8 mouse cellular contexts compared by ENCODE assay signal in the genomic region with DNA sequence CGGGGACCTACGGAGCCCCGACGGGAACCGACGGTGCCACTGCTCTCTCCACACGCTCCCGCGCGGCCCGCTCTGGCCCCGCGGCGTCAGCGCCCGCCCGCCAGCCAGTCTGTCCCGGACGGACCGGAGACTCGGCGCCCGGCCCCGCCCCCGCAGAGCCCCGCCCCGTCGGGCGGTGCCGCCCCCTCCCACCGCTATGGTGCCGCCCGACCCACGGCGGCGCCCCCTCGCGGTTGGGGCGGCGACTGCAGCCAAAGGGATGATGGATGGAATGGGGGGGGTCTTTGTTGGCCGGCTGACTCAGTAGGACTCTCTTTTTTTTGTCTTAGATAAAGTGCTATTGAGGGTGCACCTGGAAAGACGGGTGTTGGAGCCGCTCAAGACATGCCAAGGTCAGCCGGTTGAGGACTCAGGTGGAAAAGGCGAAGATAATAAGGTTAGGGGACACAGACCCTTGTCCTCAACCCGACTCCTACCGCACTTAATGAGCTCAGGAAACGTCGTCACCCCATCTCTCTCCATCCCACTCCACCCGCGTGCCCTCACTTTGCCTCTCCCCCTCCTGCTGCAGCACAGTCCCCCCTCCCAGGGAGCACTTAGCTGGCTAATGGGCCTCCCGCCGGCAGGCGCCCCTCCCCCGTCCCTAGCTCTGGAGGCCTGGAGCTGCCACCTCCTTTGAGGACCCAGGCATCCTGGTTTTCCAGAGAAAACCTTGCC. TPM values are rescaled to one million over a fixed set of nuclear protein-coding genes. Genes with fewer than 3 reads are reported as not detected.
A peak's percentile ranks its signal among the peaks of the same experiment; 100 is the strongest.
DNase-seq lines count a peak whose midpoint lies in the region; ATAC-seq and TF ChIP-seq lines count a peak whose summit lies in the region.

No protein-coding gene starts in this region.

- H3K9me3 ChIP-seq in hindbrain, postnatal 0 days (ENCODE audit: low read length), result no peaks in the 10 kb centered on the region
- no peaks in the 10 kb centered on the region for H3K9me3 ChIP-seq in liver, embryonic 13.5 days (replicated peaks)

- 0 out of 2 replicates have a peak, but pooled peaks cover 3% of the 10 kb centered on the region for H3K27me3 ChIP-seq in hindbrain, postnatal 0 days (ENCODE audit: insufficient read depth, low read length)
- peaks cover 7% of the 10 kb centered on the region; the same call in 1 of the 2 replicates for H3K27me3 ChIP-seq in liver, embryonic 13.5 days

- peak; percentile 74 to 76 for DNase-seq in cerebellum, postnatal 10 days
- DNase-seq in gastrocnemius, adult 2 months, result peak; percentile 91
- DNase-seq in hindbrain, postnatal 0 days (ENCODE audit: low spot score), result peak; percentile 50
- DNase-seq in liver, embryonic 13.5 days, result peak; percentile 67
- peak; percentile 85 for DNase-seq in naive thymus-derived CD4-positive, alpha-beta T cell, adult 2 months (ENCODE audit: low read depth)
- peak; percentile 74 for DNase-seq in thymus, postnatal 25 days

- TF ChIP-seq CTCF in bone marrow, adult 2 months (IDR thresholded peaks at IDR 0.05; ENCODE audit: control insufficient read depth, insufficient read depth, low read length), result peak; percentile 69
- TF ChIP-seq CTCF in gastrocnemius, adult 2 months (IDR thresholded peaks at IDR 0.05), result peak; percentile 88
- TF ChIP-seq CTCF in hindbrain, postnatal 0 days (IDR thresholded peaks at IDR 0.05; ENCODE audit: low read depth), result peak; percentile 51

- WGBS in bone marrow, adult 2 months, result 2% methylated on average over 53 of the region's 55 CpGs
- 1% methylated on average over 47 of the region's 55 CpGs for WGBS in hindbrain, postnatal 0 days
- under 1% methylated on average over 55 of the region's 55 CpGs for WGBS in liver, embryonic 13.5 days (ENCODE audit: insufficient replicate concordance)

- peak overlapping the region; percentile 35 for H3K9ac ChIP-seq in hindbrain, postnatal 0 days (replicated peaks; ENCODE audit: low read length)
- peak overlapping the region; percentile 80 for H3K9ac ChIP-seq in liver, embryonic 13.5 days

- H3K4me1 ChIP-seq in bone marrow, adult 2 months (ENCODE audit: control insufficient read depth, insufficient read depth, low read length), result peaks cover 1% of the 10 kb centered on the region; the same call in 1 of the 2 replicates
- no peaks in the 10 kb centered on the region for H3K4me1 ChIP-seq in hindbrain, postnatal 0 days (ENCODE audit: insufficient read depth, low read length)
- H3K4me1 ChIP-seq in liver, embryonic 13.5 days (replicated peaks), result peaks cover 73% of the 10 kb centered on the region

- no peak for ATAC-seq in cerebellum, adult (ENCODE audit: insufficient number of reproducible peaks, low FRiP score, low TSS enrichment)
- ATAC-seq in hindbrain, postnatal 0 days, result peak; percentile 30
- ATAC-seq in liver, embryonic 13.5 days (ENCODE audit: low read depth), result peak; percentile 73

- H3K36me3 ChIP-seq in hindbrain, postnatal 0 days (ENCODE audit: insufficient read depth, low read length), result no peaks in the 10 kb centered on the region
- H3K36me3 ChIP-seq in liver, embryonic 13.5 days, result peaks cover 13% of the 10 kb centered on the region; the same call in 1 of the 2 replicates

- peak overlapping the region; percentile 72 for H3K4me3 ChIP-seq in bone marrow, adult 2 months (replicated peaks; ENCODE audit: control insufficient read depth, low read depth, low read length)
- peak overlapping the region; percentile 98 for H3K4me3 ChIP-seq in gastrocnemius, adult 2 months
- peak overlapping the region; percentile 41 for H3K4me3 ChIP-seq in hindbrain, postnatal 0 days (ENCODE audit: low read length)
- peak overlapping the region; percentile 71 for H3K4me3 ChIP-seq in liver, embryonic 13.5 days (replicated peaks)

- intact Hi-C loops in gastrocnemius, adult 2 months (cut with DNase I), result loop anchor here (2.0 kb wide), 2 partner anchors 17 to 45 kb away; a partner anchor contains a TSS

- H3K27ac ChIP-seq in bone marrow, adult 2 months (ENCODE audit: control insufficient read depth, insufficient read depth, low read depth, low read length, poor library complexity), result no peak overlapping the region
- peak overlapping the region; percentile 93 for H3K27ac ChIP-seq in gastrocnemius, adult 2 months
- no peak overlapping the region for H3K27ac ChIP-seq in hindbrain, postnatal 0 days
- H3K27ac ChIP-seq in liver, embryonic 13.5 days, result peak overlapping the region; percentile 57; the same call in 1 of the 2 replicates

- peak overlapping the region; percentile 52 for H3K4me2 ChIP-seq in hindbrain, postnatal 0 days (ENCODE audit: low read depth, low read length)
- H3K4me2 ChIP-seq in liver, embryonic 13.5 days, result peak overlapping the region; percentile 95

- TF ChIP-seq POLR2A in bone marrow, adult 2 months (IDR thresholded peaks at IDR 0.05; ENCODE audit: borderline replicate concordance, control insufficient read depth, low read depth, low read length), result peak; percentile 40; the same call in 1 of the 2 replicates

RNA-seq across cellular contexts. Expression of a gene that starts 4.9 kb away (rescaled TPM):
- 83.5 and 137 TPM in 2 replicates for polyA plus RNA-seq in bone marrow, adult 2 months (2011; ENCODE audit: insufficient read depth, insufficient read length, low replicate concordance, missing spikeins)
- total RNA-seq in gastrocnemius, adult 2 months (2021), result 100 to 1,000 TPM; 121 to 127 TPM
- 150 and 155 TPM in 2 replicates for total RNA-seq in hindbrain, postnatal 0 days (2014; rRNA removed)
- polyA plus RNA-seq in hindbrain, postnatal 0 days (2015; fragmentation: Nextera tagmentation; extraction: Ambion mirVana), result 198 and 210 TPM in 2 replicates
- polyA plus RNA-seq in liver, embryonic 13.5 days (2015; fragmentation: Nextera tagmentation; extraction: Ambion mirVana), result 73.6 and 81.7 TPM in 2 replicates

RNA-seq across cellular contexts. Expression of a gene that starts 6.4 kb away (rescaled TPM):
- 9.7 and 14.6 TPM in 2 replicates for polyA plus RNA-seq in bone marrow, adult 2 months (2011; ENCODE audit: insufficient read depth, insufficient read length, low replicate concordance, missing spikeins)
- total RNA-seq in gastrocnemius, adult 2 months (2021), result 10 to 100 TPM in 1 of 2 experiments, 1 to 10 TPM in 1; 9.1 to 11.0 TPM
- total RNA-seq in hindbrain, postnatal 0 days (2014; rRNA removed), result 18.5 and 23.1 TPM in 2 replicates
- polyA plus RNA-seq in hindbrain, postnatal 0 days (2015; fragmentation: Nextera tagmentation; extraction: Ambion mirVana), result 11.1 and 14.4 TPM in 2 replicates
- 5.6 and 6.3 TPM in 2 replicates for polyA plus RNA-seq in liver, embryonic 13.5 days (2015; fragmentation: Nextera tagmentation; extraction: Ambion mirVana)

RNA-seq across cellular contexts. Expression of a gene that starts 10.5 kb away (rescaled TPM):
- polyA plus RNA-seq in bone marrow, adult 2 months (2011; ENCODE audit: insufficient read depth, insufficient read length, low replicate concordance, missing spikeins), result 40.9 and 42.3 TPM in 2 replicates
- 10 to 100 TPM in 1 of 2 experiments, 1 to 10 TPM in 1; 7.9 to 11.2 TPM for total RNA-seq in gastrocnemius, adult 2 months (2021)
- total RNA-seq in hindbrain, postnatal 0 days (2014; rRNA removed), result 8.3 and 29.2 TPM in 2 replicates
- polyA plus RNA-seq in hindbrain, postnatal 0 days (2015; fragmentation: Nextera tagmentation; extraction: Ambion mirVana), result 169 and 177 TPM in 2 replicates
- polyA plus RNA-seq in liver, embryonic 13.5 days (2015; fragmentation: Nextera tagmentation; extraction: Ambion mirVana), result 88.0 and 91.6 TPM in 2 replicates

RNA-seq across cellular contexts. Expression of a gene that starts 17.6 kb away (rescaled TPM):
- polyA plus RNA-seq in bone marrow, adult 2 months (2011; ENCODE audit: insufficient read depth, insufficient read length, low replicate concordance, missing spikeins), result 10.0 and 14.0 TPM in 2 replicates
- total RNA-seq in gastrocnemius, adult 2 months (2021), result 100 to 1,000 TPM; 142 to 219 TPM
- 40.5 and 40.9 TPM in 2 replicates for total RNA-seq in hindbrain, postnatal 0 days (2014; rRNA removed)
- 90.8 and 92.3 TPM in 2 replicates for polyA plus RNA-seq in hindbrain, postnatal 0 days (2015; fragmentation: Nextera tagmentation; extraction: Ambion mirVana)
- 13.7 and 16.0 TPM in 2 replicates for polyA plus RNA-seq in liver, embryonic 13.5 days (2015; fragmentation: Nextera tagmentation; extraction: Ambion mirVana)

RNA-seq across cellular contexts. Expression of a gene that starts 22.5 kb away (rescaled TPM):
- 14.8 and 28.8 TPM in 2 replicates for polyA plus RNA-seq in bone marrow, adult 2 months (2011; ENCODE audit: insufficient read depth, insufficient read length, low replicate concordance, missing spikeins)
- total RNA-seq in gastrocnemius, adult 2 months (2021), result 10 to 100 TPM; 35.3 to 37.6 TPM
- total RNA-seq in hindbrain, postnatal 0 days (2014; rRNA removed), result 13.5 and 28.3 TPM in 2 replicates
- 25.6 and 29.5 TPM in 2 replicates for polyA plus RNA-seq in hindbrain, postnatal 0 days (2015; fragmentation: Nextera tagmentation; extraction: Ambion mirVana)
- 9.8 and 11.8 TPM in 2 replicates for polyA plus RNA-seq in liver, embryonic 13.5 days (2015; fragmentation: Nextera tagmentation; extraction: Ambion mirVana)

Comparison
In these comparisons a context has a peak if more than half of its experiments do, and no peak if none do; other contexts are left out.
1. H3K27ac ChIP-seq: peak in gastrocnemius, adult 2 months (single experiment) and liver, embryonic 13.5 days (single experiment); none in bone marrow, adult 2 months (single experiment) and hindbrain, postnatal 0 days (single experiment).
2. H3K4me3 ChIP-seq: peak in every context shown above with its lines; median percentile 98 in gastrocnemius, adult 2 months; 72 in bone marrow, adult 2 months; 71 in liver, embryonic 13.5 days; 41 in hindbrain, postnatal 0 days.
3. Peak in every context shown above with its lines, with median percentiles within 50 percentile points of each other: DNase-seq and CTCF ChIP-seq.